Mouse (Mus musculus) stomach, postnatal 0 days (tissue): ENCODE results near the gene Lalba. TPM values are rescaled to one million over a fixed set of nuclear protein-coding genes. Genes with fewer than 3 reads are reported as not detected.

Experiments
- ATAC-seq: fragments of 200-750 bp; cut with Nextera tagmentation; 2 replicates; pipeline ENCODE4 v1.8.0; 2017; ENCODE audit not compliant: low FRiP score, low TSS enrichment
- DNase-seq: peaks from one replicate; pipeline ENCODE4 v3.0.0-alpha.2; 2016; ENCODE audit warnings: low spot score
- H3K27ac ChIP-seq: fragments of 300-500 bp; sonication (generic); replicated peaks from 2 replicates; pipeline ENCODE4 v1.5.1; 2014; ENCODE audit warnings: mild to moderate bottlenecking, control low read depth
- H3K27me3 ChIP-seq: fragments of 300-500 bp; sonication (generic); 2 replicates; pipeline ENCODE4 v1.6.1; 2014; ENCODE audit warnings: low read length; ENCODE audit not compliant: control insufficient read depth, insufficient read depth
- H3K36me3 ChIP-seq: fragments of 300-500 bp; sonication (generic); 2 replicates; pipeline ENCODE4 v1.6.1; 2014; ENCODE audit warnings: low read length, mixed read lengths; ENCODE audit not compliant: control insufficient read depth, insufficient read depth
- H3K4me1 ChIP-seq: fragments of 300-500 bp; sonication (generic); replicated peaks from 2 replicates; pipeline ENCODE4 v1.6.1; 2014; ENCODE audit warnings: antibody characterized with exemption; ENCODE audit not compliant: control insufficient read depth, insufficient read depth
- H3K4me2 ChIP-seq: fragments of 300-500 bp; sonication (generic); replicated peaks from 2 replicates; pipeline ENCODE4 v1.6.1; 2014; ENCODE audit warnings: low read depth, mild to moderate bottlenecking, control low read depth, moderate library complexity
- H3K4me3 ChIP-seq: fragments of 300-500 bp; sonication (generic); 2 replicates; pipeline ENCODE4 v1.5.1; 2014; ENCODE audit warnings: low read depth, low read length, control low read depth
- H3K9ac ChIP-seq: fragments of 300-500 bp; sonication (generic); 2 replicates; pipeline ENCODE4 v1.6.1; 2014; ENCODE audit warnings: mild to moderate bottlenecking, low read length, control low read depth, mixed read lengths
- H3K9me3 ChIP-seq: fragments of 300-500 bp; sonication (generic); 2 replicates; pipeline ENCODE4 v1.6.1; 2016; ENCODE audit warnings: low read length; ENCODE audit not compliant: control insufficient read depth
- CTCF ChIP-seq: IDR thresholded peaks from 2 replicates; pipeline ENCODE4 v1.5.1; 2016; ENCODE audit warnings: antibody characterized with exemption, low read depth, mild to moderate bottlenecking, moderate library complexity
- EP300 ChIP-seq: optimal IDR thresholded peaks from 2 replicates; pipeline ENCODE3; 2016; ENCODE audit warnings: antibody characterized with exemption
- WGBS: fragments of 180-500 bp; shearing (Covaris S2); extraction: QIAGEN DNeasy Blood & Tissue Kit; methylation state at CpG from one replicate; pipeline ENCODE4 v1.1.7; 2014; 5-methylcytosine and 5-hydroxymethylcytosine counted together
- polyA plus RNA-seq: library from polyadenylated mRNA; unstranded; fragments of >200 nt; fragmentation: Nextera tagmentation; extraction: Ambion mirVana; gene quantifications from 2 replicates; pipeline ENCODE4 v1.2.1, GENCODE M21; 2015

Gene Lalba
- polyA plus RNA-seq, 1 experiment from 2014 or later, result 0.42 TPM

- no peak for DNase-seq
- Histone ChIP-seq H3K27me3 (no peaks in the 10 kb centered on the region), H3K9ac (no peak overlapping the region), H3K9me3 (no peaks in the 10 kb centered on the region), H3K36me3 (no peaks in the 10 kb centered on the region), H3K4me2 (no peak overlapping the region), H3K4me3 (no peak overlapping the region), H3K27ac (0 out of 2 replicates have a peak overlapping the region, but pooled peaks have one; percentile 5), H3K4me1 (no peaks in the 10 kb centered on the region)
- no peak; the same call in 1 of the 2 replicates for ATAC-seq
- TF ChIP-seq CTCF (no peak), EP300 (no peak)
- WGBS, result 54% methylated on average over 18 of the region's 18 CpGs
Observed at GRCm38 (mm10) chr15:98483907-98484886, 1.7 kb upstream of the Lalba start.

- Histone ChIP-seq H3K9me3 (no peaks in the 10 kb centered on the region), H3K4me2 (no peak overlapping the region), H3K4me3 (no peak overlapping the region), H3K27ac (no peak overlapping the region), H3K9ac (no peak overlapping the region), H3K36me3 (no peaks in the 10 kb centered on the region), H3K27me3 (no peaks in the 10 kb centered on the region), H3K4me1 (no peaks in the 10 kb centered on the region)
- ATAC-seq (no peak), DNase-seq (no peak)
- no peak for TF ChIP-seq EP300
- TF ChIP-seq CTCF, result no peak
- WGBS, result 75% methylated on average over 7 of the region's 7 CpGs
Observed at GRCm38 (mm10) chr15:98479568-98480102, 2.9 kb downstream of the Lalba start.

- Histone ChIP-seq H3K4me3 (no peak overlapping the region), H3K27ac (no peak overlapping the region), H3K4me1 (no peaks in the 10 kb centered on the region), H3K9ac (no peak overlapping the region), H3K27me3 (no peaks in the 10 kb centered on the region), H3K4me2 (no peak overlapping the region), H3K9me3 (no peaks in the 10 kb centered on the region), H3K36me3 (no peaks in the 10 kb centered on the region)
- WGBS, result 71% methylated on average over 5 of the region's 5 CpGs
- ATAC-seq, result no peak
- no peak for DNase-seq
- TF ChIP-seq CTCF (no peak), EP300 (no peak)
Observed at GRCm38 (mm10) chr15:98476281-98476680, 6.2 kb downstream of the Lalba start.

GRCm38 (mm10) chr15:98475382-98475781 lies 7.1 kb downstream of the Lalba start:
- WGBS, result 50% methylated on average over 10 of the region's 10 CpGs
- no peaks in the 10 kb centered on the region for H3K4me1 ChIP-seq
- no peak for ATAC-seq

GRCm38 (mm10) chr15:98474958-98475357 lies 7.6 kb downstream of the Lalba start:
- ATAC-seq, result no peak

More at GRCm38 (mm10) chr15:98475382-98475781, 7.1 kb downstream of the Lalba start:
- Histone ChIP-seq H3K27me3 (no peaks in the 10 kb centered on the region), H3K4me3 (no peak overlapping the region), H3K36me3 (no peaks in the 10 kb centered on the region), H3K27ac (no peak overlapping the region), H3K9ac (no peak overlapping the region), H3K4me2 (no peak overlapping the region), H3K9me3 (no peaks in the 10 kb centered on the region)
- peak; percentile 75 for TF ChIP-seq CTCF
- TF ChIP-seq EP300, result no peak
- peak; percentile 50 for DNase-seq

GRCm38 (mm10) chr15:98471539-98471938 lies 11.0 kb downstream of the Lalba start:
- 89% methylated on average over 13 of the region's 13 CpGs for WGBS
- H3K27ac ChIP-seq, result no peak overlapping the region
- DNase-seq (no peak), ATAC-seq (no peak)
- H3K27me3 ChIP-seq, result no peaks in the 10 kb centered on the region
- H3K4me3 ChIP-seq, result no peak overlapping the region
- H3K36me3 ChIP-seq, result no peaks in the 10 kb centered on the region
- H3K9me3 ChIP-seq, result no peaks in the 10 kb centered on the region
- no peak overlapping the region for H3K4me2 ChIP-seq
- TF ChIP-seq EP300 (no peak), CTCF (no peak)
- H3K4me1 ChIP-seq, result no peaks in the 10 kb centered on the region
- no peak overlapping the region for H3K9ac ChIP-seq

More at GRCm38 (mm10) chr15:98474958-98475357, 7.6 kb downstream of the Lalba start:
- 80% methylated on average over 10 of the region's 10 CpGs for WGBS
- H3K9ac ChIP-seq, result no peak overlapping the region
- H3K36me3 ChIP-seq, result no peaks in the 10 kb centered on the region
- no peaks in the 10 kb centered on the region for H3K27me3 ChIP-seq
- DNase-seq, result no peak
- H3K4me1 ChIP-seq, result no peaks in the 10 kb centered on the region
- TF ChIP-seq EP300 (no peak), CTCF (no peak)
- no peak overlapping the region for H3K4me3 ChIP-seq
- H3K9me3 ChIP-seq, result no peaks in the 10 kb centered on the region
- H3K4me2 ChIP-seq, result no peak overlapping the region
- no peak overlapping the region for H3K27ac ChIP-seq
